Mouse (Mus musculus): Measurements from ENCODE around the gene Abca1.

GRCm38 (mm10) chr4:53117076-53117475 lies 42.6 kb downstream of the Abca1 start:
- no peak for TF ChIP-seq CTCF (IDR thresholded peaks at IDR 0.05; ENCODE audit: low read depth, low read length)
- TF ChIP-seq POLR2A (IDR thresholded peaks at IDR 0.05; ENCODE audit: insufficient read depth, low read length) = no peak
